Mouse (Mus musculus) neural tube, embryonic 14.5 days (tissue): ENCODE data around the gene Dpep2nb. TPM values are rescaled to one million over a fixed set of nuclear protein-coding genes. Genes with fewer than 3 reads are reported as not detected.
A peak's percentile ranks its signal among the peaks of the same experiment; 100 is the strongest.
"Not testable (repeated sequence)": the region's sequence is repeated elsewhere in the genome, so short reads cannot be mapped to it uniquely, and the experiment has no call there.

ENCODE experiments used
- ATAC-seq: fragments of 200-750 bp; cut with Nextera tagmentation; 2 replicates; pipeline ENCODE4 v1.8.0; 2017; ENCODE audit warnings: low read depth, mild to moderate bottlenecking, moderate TSS enrichment, moderate library complexity
- H3K27ac ChIP-seq: fragments of 300-500 bp; sonication (generic); 2 replicates; pipeline ENCODE4 v1.5.1; 2014; ENCODE audit warnings: low read depth, mild to moderate bottlenecking, control low read depth, low read length, moderate library complexity, mixed read lengths
- H3K27me3 ChIP-seq: fragments of 300-500 bp; sonication (generic); 2 replicates; pipeline ENCODE4 v1.6.1; 2014; ENCODE audit warnings: low read length; ENCODE audit not compliant: control insufficient read depth, insufficient read depth
- H3K36me3 ChIP-seq: fragments of 300-500 bp; sonication (generic); 2 replicates; pipeline ENCODE4 v1.6.1; 2014; ENCODE audit warnings: low read length, mixed read lengths; ENCODE audit not compliant: control insufficient read depth, insufficient read depth
- H3K4me1 ChIP-seq: fragments of 300-500 bp; sonication (generic); 2 replicates; pipeline ENCODE4 v1.6.1; 2014; ENCODE audit warnings: low read length; ENCODE audit not compliant: control insufficient read depth, insufficient read depth
- H3K4me2 ChIP-seq: fragments of 300-500 bp; sonication (generic); 2 replicates; pipeline ENCODE4 v1.6.1; 2014; ENCODE audit warnings: mild to moderate bottlenecking, low read depth, low read length, control low read depth
- H3K4me3 ChIP-seq: fragments of 300-500 bp; sonication (generic); 2 replicates; pipeline ENCODE4 v1.5.1; 2014; ENCODE audit warnings: low read depth, low read length, control low read depth, mixed read lengths
- H3K9ac ChIP-seq: fragments of 300-500 bp; sonication (generic); replicated peaks from 2 replicates; pipeline ENCODE4 v1.6.1; 2014; ENCODE audit warnings: low read depth, mild to moderate bottlenecking, control low read depth, low read length, mixed read lengths
- H3K9me3 ChIP-seq: fragments of 300-500 bp; sonication (generic); 2 replicates; pipeline ENCODE4 v1.6.1; 2016; ENCODE audit warnings: low read length; ENCODE audit not compliant: control insufficient read depth
- WGBS: fragments of 180-500 bp; shearing (Covaris S2); extraction: QIAGEN DNeasy Blood & Tissue Kit; methylation state at CpG from one replicate; pipeline ENCODE4 v1.1.7; 2014; 5-methylcytosine and 5-hydroxymethylcytosine counted together
- polyA plus RNA-seq: library from polyadenylated mRNA; unstranded; fragments of >200 nt; fragmentation: Nextera tagmentation; extraction: Ambion mirVana; gene quantifications from 2 replicates; pipeline ENCODE4 v1.2.1, GENCODE M21; 2014

Gene Dpep2nb
- polyA plus RNA-seq, 1 experiment from 2014 or later, result 0.31 TPM

DNA sequence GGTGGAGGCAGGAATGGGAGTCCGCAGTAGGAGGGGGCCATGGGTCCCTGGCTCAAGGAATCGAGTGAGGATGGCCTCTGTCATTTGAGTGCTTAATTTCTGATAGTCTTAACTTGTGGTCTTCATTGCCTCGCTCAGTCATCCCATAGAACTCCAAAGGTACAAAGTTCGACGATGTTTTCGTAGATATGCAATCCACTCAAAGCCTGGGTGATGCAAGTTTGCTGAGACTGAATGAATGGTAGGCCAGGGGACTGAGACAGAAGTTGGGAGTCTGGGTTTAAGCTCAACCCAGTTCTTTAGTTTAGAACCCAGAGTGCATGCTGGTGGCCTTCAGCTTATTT is 5.8 kb upstream of the Dpep2nb start, which contains the start of gene Ddx28:
Gene Ddx28, minus strand, starts transcription at position 240 of the 344 bp plus-strand sequence.
- H3K27ac ChIP-seq, result peak within 1 kb of the TSS; percentile 72
- H3K4me2 ChIP-seq, result peak within 1 kb of the TSS; percentile 76
- no peaks in the 10 kb centered on the region for H3K27me3 ChIP-seq
- 2% methylated on average over 6 of the region's 6 CpGs for WGBS
- no peaks in the 10 kb centered on the region for H3K9me3 ChIP-seq
- 0 out of 2 replicates have a peak, but pooled peaks cover 3% of the 10 kb centered on the region for H3K36me3 ChIP-seq
- peak within 1 kb of the TSS; percentile 88 for H3K9ac ChIP-seq
- peaks cover 12% of the 10 kb centered on the region for H3K4me1 ChIP-seq
- H3K4me3 ChIP-seq, result peak within 1 kb of the TSS; percentile 89
- peak; percentile 16; the same call in 1 of the 2 replicates for ATAC-seq

DNA sequence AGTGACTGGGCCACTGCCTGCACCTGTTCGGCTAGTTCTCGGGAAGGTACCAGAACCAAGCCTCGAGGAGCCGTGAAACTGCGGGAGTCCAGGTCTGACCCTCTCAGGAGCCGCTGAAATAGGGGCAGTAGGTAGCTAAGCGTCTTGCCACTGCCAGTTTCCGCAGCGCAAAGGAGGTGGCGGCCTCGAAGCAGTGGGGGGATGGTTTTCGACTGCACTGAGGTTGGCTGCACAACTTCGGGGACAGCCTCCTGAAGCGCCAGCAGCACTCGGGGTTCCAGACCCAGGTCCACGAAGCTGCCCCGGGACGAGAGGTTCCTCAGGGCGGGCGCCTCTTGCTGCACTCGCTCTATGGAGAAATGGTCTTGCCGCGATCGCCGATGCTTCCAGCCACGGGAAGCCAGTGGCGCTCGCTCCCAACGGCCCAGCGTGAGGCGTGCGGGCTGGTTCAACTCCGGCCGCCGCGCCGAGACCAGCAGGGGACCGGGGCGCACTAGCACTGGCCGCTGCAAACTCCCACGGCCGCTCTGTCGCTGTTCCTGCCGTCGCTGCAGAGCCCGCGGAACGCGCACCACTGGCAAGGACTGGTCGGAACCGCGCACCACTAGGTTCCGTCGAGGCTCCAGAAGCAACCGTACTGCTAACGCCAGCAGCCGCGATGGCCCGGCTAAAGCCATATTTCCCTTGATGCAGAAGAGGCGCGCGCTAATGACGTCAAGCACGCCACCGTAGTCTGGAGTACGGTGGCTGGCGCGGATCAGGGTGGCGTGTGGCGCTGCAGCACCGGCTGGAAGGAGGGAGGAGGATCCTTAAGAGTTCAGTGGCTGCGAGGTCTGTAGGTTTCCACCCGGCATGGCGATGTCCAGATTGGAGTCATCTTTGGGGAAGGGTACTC is 5.2 kb upstream of the Dpep2nb start:
- peak overlapping the region; percentile 72 for H3K27ac ChIP-seq
- ATAC-seq, result peak; percentile 97
- H3K4me3 ChIP-seq, result peak overlapping the region; percentile 89
- H3K27me3 ChIP-seq, result no peaks in the 10 kb centered on the region
- peak overlapping the region; percentile 88 for H3K9ac ChIP-seq
- peak overlapping the region; percentile 76 for H3K4me2 ChIP-seq
- H3K9me3 ChIP-seq, result no peaks in the 10 kb centered on the region
- 0 out of 2 replicates have a peak, but pooled peaks cover 3% of the 10 kb centered on the region for H3K36me3 ChIP-seq
- WGBS, result under 1% methylated on average over 70 of the region's 74 CpGs
- H3K4me1 ChIP-seq, result peaks cover 12% of the 10 kb centered on the region

DNA sequence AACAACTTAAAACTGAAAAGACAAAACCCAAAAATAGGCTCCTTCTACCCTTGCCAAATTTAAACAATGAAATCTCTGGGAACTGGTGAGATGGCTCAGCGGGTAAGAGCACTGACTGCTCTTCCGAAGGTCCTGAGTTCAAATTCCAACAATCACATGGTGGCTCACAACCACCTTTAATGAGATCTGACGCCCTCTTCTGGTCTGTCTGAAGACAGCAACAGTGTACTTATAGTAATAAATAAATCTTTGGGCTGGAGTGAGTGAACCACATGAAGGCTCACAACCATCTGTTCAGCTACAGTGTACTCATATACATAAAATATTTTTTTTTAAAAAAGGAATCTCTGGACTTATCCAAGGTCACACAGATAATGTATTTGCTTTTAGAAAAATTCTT is 2.1 kb upstream of the Dpep2nb start:
- H3K27ac ChIP-seq, H3K4me2 ChIP-seq, ATAC-seq, H3K9me3 ChIP-seq, H3K9ac ChIP-seq, H3K27me3 ChIP-seq, H3K36me3 ChIP-seq, H3K4me3 ChIP-seq: not testable (repeated sequence)
- WGBS, result 70% methylated on average over 3 of the region's 3 CpGs
- H3K4me1 ChIP-seq, result peaks cover 12% of the 10 kb centered on the region

DNA sequence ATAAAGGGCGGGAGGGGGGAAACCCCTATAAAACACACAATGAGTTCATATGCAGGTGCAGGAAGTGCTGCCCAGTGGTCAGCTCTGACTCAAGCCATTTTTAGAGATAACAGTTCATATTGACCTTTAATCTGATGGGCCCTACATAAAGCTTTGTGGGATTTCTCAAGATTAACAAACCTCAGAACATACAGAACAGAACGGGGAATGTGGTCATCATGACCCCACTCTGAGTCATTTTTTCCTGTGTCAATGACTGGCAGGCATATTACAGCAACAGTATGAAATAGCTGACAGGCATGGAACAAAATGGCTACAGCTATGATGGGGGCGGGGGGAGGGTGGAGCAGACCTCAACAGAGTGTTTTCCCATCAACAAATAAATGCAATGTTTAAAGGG is 1.4 kb upstream of the Dpep2nb start:
- Histone ChIP-seq H3K9me3 (no peaks in the 10 kb centered on the region), H3K36me3 (no peaks in the 10 kb centered on the region)
- 78% methylated on average over 3 of the region's 3 CpGs for WGBS

DNA sequence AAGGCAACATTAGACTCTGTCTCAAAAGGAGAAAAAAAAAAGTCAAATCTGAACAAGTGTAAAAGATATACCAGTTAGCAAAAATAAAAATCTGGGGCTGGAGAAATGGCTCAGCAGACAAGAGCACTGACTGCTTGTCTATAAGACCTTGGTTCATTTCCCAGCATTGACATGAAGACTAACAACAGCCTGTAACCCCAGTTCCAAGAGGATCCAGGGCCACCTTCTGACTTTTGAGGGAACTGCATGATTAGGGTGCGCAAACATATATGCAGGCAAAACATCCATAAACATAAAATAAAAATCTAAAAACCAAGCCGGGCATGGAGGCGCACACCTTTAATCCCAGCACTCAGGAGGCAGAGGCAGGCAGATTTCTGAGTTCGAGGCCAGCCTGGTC is 638 bp upstream of the Dpep2nb start:
- Histone ChIP-seq H3K4me1 (peaks cover 9% of the 10 kb centered on the region), H3K27me3 (no peaks in the 10 kb centered on the region), H3K4me2 (no peak overlapping the region), H3K4me3 (no peak overlapping the region), H3K9me3 (no peaks in the 10 kb centered on the region), H3K9ac (no peak overlapping the region), H3K27ac (no peak overlapping the region), H3K36me3 (no peaks in the 10 kb centered on the region)
- no peak for ATAC-seq
- 88% methylated on average over 4 of the region's 4 CpGs for WGBS

More for the DNA sequence above, 1.4 kb upstream of the Dpep2nb start:
- Histone ChIP-seq H3K27ac (no peak overlapping the region), H3K4me1 (peaks cover 12% of the 10 kb centered on the region), H3K9ac (no peak overlapping the region), H3K4me2 (no peak overlapping the region), H3K4me3 (no peak overlapping the region), H3K27me3 (no peaks in the 10 kb centered on the region)
- no peak for ATAC-seq

DNA sequence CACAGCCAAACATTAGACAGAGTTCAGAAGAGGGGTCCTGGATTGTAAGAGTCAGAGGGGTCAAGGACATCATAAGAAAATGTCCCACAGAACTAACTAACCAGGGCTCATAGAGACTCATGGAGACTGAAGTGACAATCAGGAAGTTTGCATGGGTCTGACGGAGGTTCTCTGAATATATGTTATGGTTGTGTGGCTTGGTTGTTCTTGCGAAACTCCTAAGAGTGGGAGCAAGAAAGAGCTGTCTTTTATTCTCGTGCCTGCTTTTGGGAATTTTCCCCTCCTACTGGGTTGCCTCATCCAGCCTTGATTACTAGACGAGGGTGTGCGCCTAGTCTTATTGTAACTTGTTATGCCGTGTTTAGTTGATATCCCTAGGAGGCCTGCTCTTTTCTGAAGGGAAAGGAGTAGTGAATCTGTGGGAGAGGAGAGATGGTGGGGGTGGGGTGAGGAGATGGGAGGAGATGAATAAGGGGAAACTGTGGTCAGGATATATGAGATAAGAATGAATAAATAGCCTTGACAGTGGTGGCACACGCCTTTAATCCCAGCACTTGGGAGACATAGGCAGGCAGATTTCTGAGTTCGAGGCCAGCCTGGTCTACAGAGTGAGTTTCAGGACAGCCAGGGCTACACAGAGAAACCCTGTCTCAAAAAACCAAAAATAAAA is 1.1 kb downstream of the Dpep2nb start:
- 82% methylated on average over 8 of the region's 8 CpGs for WGBS

DNA sequence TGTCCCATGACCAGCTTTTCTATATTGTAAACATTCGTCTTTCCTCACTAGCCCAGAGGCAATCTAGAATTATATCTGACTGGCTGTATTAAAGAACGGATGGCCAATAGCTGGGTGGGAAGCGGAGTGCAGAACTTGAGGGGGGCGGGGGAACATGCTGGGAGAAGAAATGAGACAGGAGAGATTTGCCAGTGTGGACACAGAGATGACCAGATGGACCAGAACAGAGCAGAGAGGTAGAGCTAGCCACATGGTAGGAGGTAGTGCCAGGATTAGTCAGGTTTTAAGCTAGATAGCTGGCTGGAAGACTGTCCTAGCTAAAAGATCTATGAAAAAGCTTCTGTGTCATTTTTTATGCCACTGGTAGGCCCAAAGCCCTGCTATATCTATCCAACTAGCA is 3.9 kb downstream of the Dpep2nb start:
- no peaks in the 10 kb centered on the region for H3K27me3 ChIP-seq
- ATAC-seq, result no peak
- H3K9ac ChIP-seq, result no peak overlapping the region
- no peak overlapping the region for H3K4me3 ChIP-seq
- no peaks in the 10 kb centered on the region for H3K4me1 ChIP-seq
- no peak overlapping the region for H3K4me2 ChIP-seq
- H3K36me3 ChIP-seq, result no peaks in the 10 kb centered on the region
- no peaks in the 10 kb centered on the region for H3K9me3 ChIP-seq
- WGBS, result 75% methylated on average over 4 of the region's 4 CpGs
- H3K27ac ChIP-seq, result no peak overlapping the region

More for the DNA sequence above, 1.1 kb downstream of the Dpep2nb start:
- H3K4me3 ChIP-seq, result no peak overlapping the region
- H3K27ac ChIP-seq, result no peak overlapping the region
- no peaks in the 10 kb centered on the region for H3K4me1 ChIP-seq
- H3K27me3 ChIP-seq, result no peaks in the 10 kb centered on the region
- no peak overlapping the region for H3K9ac ChIP-seq
- H3K4me2 ChIP-seq, result no peak overlapping the region
- no peaks in the 10 kb centered on the region for H3K36me3 ChIP-seq
- no peak for ATAC-seq
- no peaks in the 10 kb centered on the region for H3K9me3 ChIP-seq

DNA sequence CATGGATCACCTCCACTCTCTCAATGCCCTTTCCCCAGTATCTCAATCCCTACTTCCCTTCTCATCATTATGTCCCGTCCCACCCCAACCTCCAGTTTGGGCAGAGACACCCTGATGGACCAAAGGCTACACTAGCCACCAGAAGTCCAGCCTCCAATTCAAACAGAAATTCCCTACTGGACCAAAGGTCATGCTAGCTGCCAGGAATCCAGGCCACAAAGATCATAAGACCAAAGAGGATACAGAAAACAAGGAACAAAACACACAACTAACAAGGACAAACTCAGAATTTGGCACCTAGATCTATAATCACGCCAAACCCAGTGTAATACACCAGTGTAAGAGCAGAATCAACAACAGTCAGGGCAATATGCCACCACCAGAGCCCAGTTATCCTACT is 6.8 kb downstream of the Dpep2nb start:
- no peak overlapping the region for H3K9ac ChIP-seq
- H3K27me3 ChIP-seq, result no peaks in the 10 kb centered on the region
- no peak overlapping the region for H3K4me2 ChIP-seq
- 87% methylated on average over 2 of the region's 2 CpGs for WGBS
- no peak for ATAC-seq
- no peak overlapping the region for H3K27ac ChIP-seq
- no peaks in the 10 kb centered on the region for H3K36me3 ChIP-seq
- no peaks in the 10 kb centered on the region for H3K4me1 ChIP-seq
- no peaks in the 10 kb centered on the region for H3K9me3 ChIP-seq
- H3K4me3 ChIP-seq, result no peak overlapping the region

DNA sequence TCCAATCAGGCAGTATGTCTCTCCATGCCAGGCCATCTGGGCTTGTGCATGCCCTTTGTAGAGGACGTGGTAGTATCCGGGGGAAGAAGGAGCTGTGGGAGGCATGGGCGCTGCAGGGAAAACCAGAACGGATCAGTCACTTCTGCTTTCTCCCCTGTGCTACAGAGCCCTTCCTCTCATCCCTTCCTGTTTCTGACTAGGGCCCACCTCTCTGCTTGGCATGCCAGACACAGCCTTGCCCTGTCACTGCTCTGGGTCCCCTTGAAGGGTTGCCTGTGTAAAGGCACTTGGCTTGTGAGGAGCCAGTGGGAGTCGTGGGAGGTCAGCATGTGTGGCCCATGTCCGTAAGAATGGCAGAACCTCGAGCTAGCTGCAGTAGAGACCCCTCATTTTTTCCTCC is 9.4 kb downstream of the Dpep2nb start:
- no peak for ATAC-seq
- WGBS, result 69% methylated on average over 6 of the region's 7 CpGs
- H3K36me3 ChIP-seq, result no peaks in the 10 kb centered on the region

More for the DNA sequence above, 9.4 kb downstream of the Dpep2nb start:
- Histone ChIP-seq H3K9ac (no peak overlapping the region), H3K9me3 (no peaks in the 10 kb centered on the region), H3K4me1 (no peaks in the 10 kb centered on the region), H3K27ac (no peak overlapping the region), H3K4me2 (no peak overlapping the region), H3K4me3 (no peak overlapping the region), H3K27me3 (no peaks in the 10 kb centered on the region)
